Mouse (Mus musculus) heart, embryonic 12.5 days (tissue): ENCODE results near the gene Aagab. TPM values are rescaled to one million over a fixed set of nuclear protein-coding genes. Genes with fewer than 3 reads are reported as not detected.

ENCODE experiments used
- ATAC-seq: fragments of 200-750 bp; cut with Nextera tagmentation; 2 replicates; pipeline ENCODE4 v1.8.0; 2017; ENCODE audit warnings: moderate TSS enrichment, moderate library complexity; ENCODE audit not compliant: insufficient number of reproducible peaks, low FRiP score
- H3K27ac ChIP-seq: fragments of 300-500 bp; sonication (generic); 2 replicates; pipeline ENCODE4 v1.5.1; 2016; ENCODE audit warnings: mild to moderate bottlenecking, moderate library complexity; ENCODE audit not compliant: poor library complexity, severe bottlenecking
- H3K27me3 ChIP-seq: fragments of 300-500 bp; sonication (generic); replicated peaks from 2 replicates; pipeline ENCODE4 v1.6.1; 2016; ENCODE audit warnings: mild to moderate bottlenecking, moderate library complexity
- H3K36me3 ChIP-seq: fragments of 300-500 bp; sonication (generic); 2 replicates; pipeline ENCODE4 v1.6.1; 2016; ENCODE audit warnings: mild to moderate bottlenecking, moderate library complexity
- H3K4me1 ChIP-seq: fragments of 300-500 bp; sonication (generic); replicated peaks from 2 replicates; pipeline ENCODE4 v1.6.1; 2016; ENCODE audit warnings: mild to moderate bottlenecking
- H3K4me2 ChIP-seq: fragments of 300-500 bp; sonication (generic); 2 replicates; pipeline ENCODE4 v1.6.1; 2016; ENCODE audit warnings: mild to moderate bottlenecking, moderate library complexity
- H3K4me3 ChIP-seq: fragments of 300-500 bp; sonication (generic); 2 replicates; pipeline ENCODE4 v1.5.1; 2016; ENCODE audit warnings: mild to moderate bottlenecking
- H3K9ac ChIP-seq: fragments of 300-500 bp; sonication (generic); 2 replicates; pipeline ENCODE4 v1.6.1; 2016; ENCODE audit warnings: mild to moderate bottlenecking, moderate library complexity
- H3K9me3 ChIP-seq: fragments of 300-500 bp; sonication (generic); replicated peaks from 2 replicates; pipeline ENCODE4 v1.6.1; 2016; ENCODE audit warnings: mild to moderate bottlenecking, moderate library complexity
- WGBS: fragments of 180-500 bp; shearing (Covaris S2); methylation state at CpG from one replicate; pipeline ENCODE4 v1.1.7; 2016; 5-methylcytosine and 5-hydroxymethylcytosine counted together
- polyA plus RNA-seq: library from polyadenylated mRNA; unstranded; fragments of >200 nt; fragmentation: Nextera tagmentation; extraction: Ambion mirVana; gene quantifications from 2 replicates; pipeline ENCODE4 v1.2.1, GENCODE M21; 2016

Aagab gene
- polyA plus RNA-seq, 1 experiment from 2014 or later = 23.2 TPM

- H3K4me3 ChIP-seq = no peak overlapping the region
Observed at GRCm38 (mm10) chr9:63662759-63663158, 60.3 kb downstream of the Aagab start.

GRCm38 (mm10) chr9:63663222-63663621 lies 60.8 kb downstream of the Aagab start:
- no peak overlapping the region for H3K27ac ChIP-seq
- peaks cover 65% of the 10 kb centered on the region for H3K36me3 ChIP-seq
- H3K4me2 ChIP-seq = no peak overlapping the region
- ATAC-seq = no peak
- 51% methylated on average over 10 of the region's 10 CpGs for WGBS
- no peaks in the 10 kb centered on the region for H3K27me3 ChIP-seq
- H3K4me1 ChIP-seq = peaks cover 57% of the 10 kb centered on the region
- H3K4me3 ChIP-seq = no peak overlapping the region
- H3K9ac ChIP-seq = no peak overlapping the region
- no peaks in the 10 kb centered on the region for H3K9me3 ChIP-seq

More at GRCm38 (mm10) chr9:63662759-63663158, 60.3 kb downstream of the Aagab start:
- Histone ChIP-seq H3K4me1 (peaks cover 57% of the 10 kb centered on the region), H3K27me3 (no peaks in the 10 kb centered on the region), H3K27ac (no peak overlapping the region), H3K4me2 (no peak overlapping the region), H3K36me3 (peaks cover 69% of the 10 kb centered on the region), H3K9ac (no peak overlapping the region), H3K9me3 (no peaks in the 10 kb centered on the region)
- WGBS = 49% methylated on average over 7 of the region's 7 CpGs
- ATAC-seq = no peak

GRCm38 (mm10) chr9:63664300-63664745 lies 61.9 kb downstream of the Aagab start:
- ATAC-seq = no peak
- H3K27ac ChIP-seq = no peak overlapping the region
- H3K4me1 ChIP-seq = peaks cover 68% of the 10 kb centered on the region
- no peaks in the 10 kb centered on the region for H3K9me3 ChIP-seq
- 72% methylated on average over 2 of the region's 2 CpGs for WGBS
- no peak overlapping the region for H3K4me3 ChIP-seq
- H3K36me3 ChIP-seq = peaks cover 60% of the 10 kb centered on the region
- H3K27me3 ChIP-seq = no peaks in the 10 kb centered on the region
- H3K4me2 ChIP-seq = no peak overlapping the region
- no peak overlapping the region for H3K9ac ChIP-seq

GRCm38 (mm10) chr9:63664792-63665646 lies 62.6 kb downstream of the Aagab start:
- Histone ChIP-seq H3K4me1 (peaks cover 70% of the 10 kb centered on the region), H3K36me3 (peaks cover 53% of the 10 kb centered on the region), H3K9me3 (no peaks in the 10 kb centered on the region), H3K9ac (no peak overlapping the region), H3K27me3 (no peaks in the 10 kb centered on the region), H3K27ac (no peak overlapping the region; the same call in 1 of the 2 replicates), H3K4me3 (no peak overlapping the region), H3K4me2 (no peak overlapping the region)
- WGBS = 68% methylated on average over 13 of the region's 13 CpGs
- ATAC-seq = no peak

GRCm38 (mm10) chr9:63666612-63667372 lies 64.3 kb downstream of the Aagab start:
- 0 out of 2 replicates have a peak overlapping the region, but pooled peaks have one; percentile 17 for H3K9ac ChIP-seq
- H3K27me3 ChIP-seq = no peaks in the 10 kb centered on the region
- H3K4me2 ChIP-seq = peak overlapping the region; percentile 19
- WGBS = 53% methylated on average over 18 of the region's 18 CpGs
- H3K9me3 ChIP-seq = no peaks in the 10 kb centered on the region
- peak; percentile 46; the same call in 1 of the 2 replicates for ATAC-seq
- H3K36me3 ChIP-seq = peaks cover 40% of the 10 kb centered on the region
- H3K4me3 ChIP-seq = no peak overlapping the region
- peaks cover 73% of the 10 kb centered on the region for H3K4me1 ChIP-seq
- H3K27ac ChIP-seq = peak overlapping the region; percentile 10

GRCm38 (mm10) chr9:63667373-63667724 lies 64.9 kb downstream of the Aagab start:
- Histone ChIP-seq H3K27me3 (no peaks in the 10 kb centered on the region), H3K9me3 (no peaks in the 10 kb centered on the region), H3K4me3 (no peak overlapping the region), H3K9ac (no peak overlapping the region), H3K27ac (peak overlapping the region; percentile 11; the same call in 1 of the 2 replicates), H3K4me1 (peaks cover 78% of the 10 kb centered on the region), H3K36me3 (peaks cover 35% of the 10 kb centered on the region), H3K4me2 (peak overlapping the region; percentile 19; the same call in 1 of the 2 replicates)
- 75% methylated on average over 8 of the region's 8 CpGs for WGBS
- ATAC-seq = no peak

- peaks cover 79% of the 10 kb centered on the region for H3K4me1 ChIP-seq
- H3K36me3 ChIP-seq = peaks cover 23% of the 10 kb centered on the region
- no peak overlapping the region for H3K9ac ChIP-seq
- 89% methylated on average over 1 of the region's 1 CpGs for WGBS
- no peak overlapping the region for H3K4me3 ChIP-seq
- H3K27ac ChIP-seq = no peak overlapping the region
- no peaks in the 10 kb centered on the region for H3K9me3 ChIP-seq
- no peaks in the 10 kb centered on the region for H3K27me3 ChIP-seq
- no peak for ATAC-seq
- H3K4me2 ChIP-seq = no peak overlapping the region
Observed at GRCm38 (mm10) chr9:63668621-63669020, 66.2 kb downstream of the Aagab start.

- peaks cover 76% of the 10 kb centered on the region for H3K4me1 ChIP-seq
- peaks cover 19% of the 10 kb centered on the region; the same call in 1 of the 2 replicates for H3K36me3 ChIP-seq
- no peaks in the 10 kb centered on the region for H3K9me3 ChIP-seq
- H3K4me3 ChIP-seq = no peak overlapping the region
- no peak overlapping the region for H3K9ac ChIP-seq
- WGBS = 95% methylated on average over 7 of the region's 7 CpGs
- no peak for ATAC-seq
- no peak overlapping the region for H3K4me2 ChIP-seq
- no peaks in the 10 kb centered on the region for H3K27me3 ChIP-seq
- no peak overlapping the region for H3K27ac ChIP-seq
Observed at GRCm38 (mm10) chr9:63669816-63670215, 67.4 kb downstream of the Aagab start.

- no peak for ATAC-seq
- no peak overlapping the region for H3K4me3 ChIP-seq
- 60% methylated on average over 8 of the region's 8 CpGs for WGBS
- H3K27ac ChIP-seq = no peak overlapping the region
- H3K4me1 ChIP-seq = peaks cover 69% of the 10 kb centered on the region
- no peaks in the 10 kb centered on the region for H3K9me3 ChIP-seq
- no peak overlapping the region for H3K9ac ChIP-seq
- peaks cover 5% of the 10 kb centered on the region; the same call in 1 of the 2 replicates for H3K36me3 ChIP-seq
- no peaks in the 10 kb centered on the region for H3K27me3 ChIP-seq
- H3K4me2 ChIP-seq = no peak overlapping the region
Observed at GRCm38 (mm10) chr9:63672797-63673493, 70.5 kb downstream of the Aagab start.

GRCm38 (mm10) chr9:63673494-63673805 lies 71.0 kb downstream of the Aagab start:
- WGBS = 63% methylated on average over 3 of the region's 3 CpGs
- H3K27ac ChIP-seq = no peak overlapping the region
- no peak for ATAC-seq

GRCm38 (mm10) chr9:63674613-63675012 lies 72.2 kb downstream of the Aagab start:
- Histone ChIP-seq H3K27me3 (no peaks in the 10 kb centered on the region), H3K4me1 (peaks cover 69% of the 10 kb centered on the region), H3K27ac (peak overlapping the region; percentile 34; the same call in 1 of the 2 replicates), H3K9ac (no peak overlapping the region), H3K4me2 (no peak overlapping the region), H3K9me3 (no peaks in the 10 kb centered on the region), H3K4me3 (no peak overlapping the region), H3K36me3 (peaks cover 5% of the 10 kb centered on the region; the same call in 1 of the 2 replicates)
- ATAC-seq = no peak
- 52% methylated on average over 10 of the region's 10 CpGs for WGBS

More at GRCm38 (mm10) chr9:63673494-63673805, 71.0 kb downstream of the Aagab start:
- no peak overlapping the region for H3K9ac ChIP-seq
- H3K4me1 ChIP-seq = peaks cover 69% of the 10 kb centered on the region
- no peaks in the 10 kb centered on the region for H3K9me3 ChIP-seq
- H3K4me2 ChIP-seq = no peak overlapping the region
- H3K36me3 ChIP-seq = peaks cover 5% of the 10 kb centered on the region; the same call in 1 of the 2 replicates
- no peaks in the 10 kb centered on the region for H3K27me3 ChIP-seq
- no peak overlapping the region for H3K4me3 ChIP-seq
